Mouse (Mus musculus) cerebellum, adult (tissue): ENCODE measurements around the gene Rnf220.

Source experiments
- ATAC-seq: cut with Nextera tagmentation; 2 replicates; pipeline ENCODE4 v1.9.2; 2017; ENCODE audit warnings: mild to moderate bottlenecking, moderate library complexity, mixed read lengths; ENCODE audit not compliant: insufficient number of reproducible peaks, low FRiP score, low TSS enrichment

The Rnf220 gene

DNA sequence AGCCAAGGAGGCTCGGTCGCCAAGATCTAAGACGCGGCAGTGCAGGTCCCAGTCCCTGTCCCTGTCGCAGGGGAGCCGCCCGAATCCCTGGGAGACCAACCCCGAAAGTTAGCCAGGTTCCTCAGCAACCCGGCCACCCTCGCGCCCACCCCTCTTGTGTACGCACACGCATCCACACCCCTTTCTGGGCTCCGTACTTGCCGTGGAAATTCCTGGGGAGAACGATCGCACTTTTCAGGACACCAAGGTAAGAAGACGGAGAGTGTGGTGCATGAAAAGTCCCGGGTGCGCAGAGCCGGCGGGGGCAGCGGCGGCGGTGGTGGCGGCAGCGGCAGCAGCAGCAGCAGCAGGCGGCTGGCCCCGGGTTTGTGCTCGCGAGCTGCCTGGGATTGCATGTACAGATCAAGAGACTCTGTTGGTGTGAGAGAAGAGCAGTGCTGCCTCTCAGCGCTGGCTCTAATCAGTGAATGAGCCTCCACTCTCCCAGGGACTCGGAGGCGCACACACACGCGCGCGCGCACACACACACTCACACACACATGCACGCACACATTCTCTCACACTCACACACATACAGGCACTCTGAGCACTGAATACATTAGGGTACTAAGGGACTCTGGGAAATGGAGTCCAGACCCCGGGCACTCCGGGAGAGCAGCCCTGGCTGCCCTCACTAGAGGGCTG, at the start of gene Rnf220:
Gene Rnf220, minus strand, starts transcription at position 571 of the 684 bp plus-strand sequence.
- no peak for ATAC-seq

DNA sequence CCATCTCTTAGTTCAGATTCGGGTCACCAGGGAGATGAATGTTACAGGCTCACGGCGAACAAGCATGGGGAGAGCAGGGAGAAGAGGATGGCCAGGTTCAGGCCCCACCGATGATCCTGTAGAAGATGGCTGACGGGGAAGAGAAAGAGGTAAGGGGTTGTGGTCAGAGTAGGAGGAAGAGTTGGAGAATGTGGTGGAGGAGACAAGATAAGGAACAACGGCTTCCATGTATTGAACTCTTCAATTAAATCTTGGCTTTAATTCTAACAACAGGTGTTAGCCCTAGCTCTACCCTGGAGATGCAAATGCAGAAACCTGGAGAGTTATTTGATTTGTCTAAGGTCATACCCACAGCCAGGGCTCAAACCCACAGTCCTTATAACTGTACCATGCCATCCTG, 49.8 kb upstream of the Rnf220 start:
- no peak for ATAC-seq

GRCm38 (mm10) chr4:117545448-117545847, 48.6 kb upstream of the Rnf220 start:
- no peak for ATAC-seq

GRCm38 (mm10) chr4:117540571-117540970, 43.7 kb upstream of the Rnf220 start:
- ATAC-seq: no peak

DNA sequence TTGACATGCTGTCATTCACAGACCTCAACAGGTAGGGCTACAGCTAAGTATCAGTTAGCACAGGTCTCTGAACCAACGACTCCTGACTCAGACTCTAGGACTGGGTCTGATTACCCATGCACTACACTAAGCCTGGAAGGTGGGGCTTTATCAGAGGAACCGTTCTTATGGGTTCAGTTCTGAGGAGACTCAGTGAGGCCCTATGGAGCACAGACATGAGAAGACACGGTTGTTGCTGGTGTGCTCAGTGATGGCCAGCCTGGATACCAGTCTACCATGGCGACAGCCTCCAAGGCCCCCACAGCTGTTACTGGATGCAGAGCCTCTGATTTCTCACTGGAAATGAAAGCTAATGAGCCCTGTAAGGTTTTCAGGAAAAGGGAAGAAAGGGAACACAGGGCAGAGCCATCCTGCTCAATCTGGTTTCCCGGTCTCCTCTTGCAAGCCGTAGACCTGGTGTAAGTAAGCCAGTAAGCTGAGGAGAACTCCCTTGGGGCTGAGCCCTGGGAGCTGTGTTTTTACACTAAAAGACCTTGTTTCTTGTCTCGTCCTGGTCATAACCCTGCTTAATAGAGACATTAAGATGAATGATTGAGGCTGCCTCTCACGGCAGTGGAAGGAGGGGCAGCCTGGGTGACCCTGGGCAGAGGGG, 42.6 kb upstream of the Rnf220 start:
- no peak for ATAC-seq

- ATAC-seq: no peak
Observed at GRCm38 (mm10) chr4:117537002-117537401, 40.1 kb upstream of the Rnf220 start.

DNA sequence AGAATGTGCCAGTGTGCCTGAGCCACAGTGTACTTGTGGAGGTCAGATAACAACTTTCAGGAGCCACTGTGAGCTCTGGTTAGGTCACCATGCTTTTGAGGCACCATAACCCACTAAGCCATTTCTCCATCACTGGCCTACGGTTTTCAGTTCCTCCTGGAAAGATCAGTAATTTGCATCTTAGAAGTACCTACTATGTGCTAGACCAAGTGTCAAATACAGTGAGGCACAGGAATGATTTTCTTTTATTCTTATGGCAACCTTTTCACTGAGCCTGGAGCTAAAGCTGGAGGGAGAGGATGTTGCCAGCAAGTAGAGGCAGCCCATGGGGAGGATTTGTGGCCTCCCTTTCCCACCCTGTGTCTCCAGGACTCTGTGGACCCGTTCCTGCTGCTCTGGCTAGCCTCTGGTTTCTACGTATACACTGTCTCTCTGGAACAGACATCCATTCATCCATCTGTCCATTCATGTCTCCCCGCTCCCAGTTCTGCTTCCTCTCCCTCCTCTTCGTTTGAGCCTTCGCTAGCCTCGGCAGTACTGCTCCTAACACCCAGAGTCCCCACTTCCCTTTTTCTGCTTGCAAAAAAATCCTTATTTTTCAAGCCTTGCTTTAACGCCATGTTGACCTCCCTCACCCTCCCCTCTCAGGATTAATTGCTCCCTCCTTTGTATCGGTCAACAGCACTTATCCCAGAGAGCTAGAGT, 38.8 kb upstream of the Rnf220 start:
- ATAC-seq: no peak

- no peak for ATAC-seq
Observed at GRCm38 (mm10) chr4:117529843-117530242, 33.0 kb upstream of the Rnf220 start.

DNA sequence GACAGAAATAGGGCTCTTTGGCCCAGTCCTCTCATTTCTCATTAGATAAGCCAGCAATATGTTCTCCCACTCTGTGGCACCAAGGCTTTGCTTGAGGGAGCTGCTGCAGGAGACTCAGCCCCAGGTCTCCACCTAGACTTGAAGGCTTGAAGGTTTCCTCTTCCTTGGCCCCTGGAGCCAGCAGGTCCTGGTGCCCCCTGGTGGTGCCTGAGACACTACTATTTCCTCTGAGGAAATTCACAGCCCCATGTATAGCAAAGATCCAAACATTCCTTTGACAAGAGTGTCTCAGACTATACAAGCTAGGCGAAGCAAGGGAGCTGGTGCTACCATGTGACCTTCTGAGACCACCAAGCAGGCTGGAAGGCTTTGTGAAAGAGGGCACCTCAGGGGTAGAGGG, 31.1 kb upstream of the Rnf220 start:
- no peak for ATAC-seq

DNA sequence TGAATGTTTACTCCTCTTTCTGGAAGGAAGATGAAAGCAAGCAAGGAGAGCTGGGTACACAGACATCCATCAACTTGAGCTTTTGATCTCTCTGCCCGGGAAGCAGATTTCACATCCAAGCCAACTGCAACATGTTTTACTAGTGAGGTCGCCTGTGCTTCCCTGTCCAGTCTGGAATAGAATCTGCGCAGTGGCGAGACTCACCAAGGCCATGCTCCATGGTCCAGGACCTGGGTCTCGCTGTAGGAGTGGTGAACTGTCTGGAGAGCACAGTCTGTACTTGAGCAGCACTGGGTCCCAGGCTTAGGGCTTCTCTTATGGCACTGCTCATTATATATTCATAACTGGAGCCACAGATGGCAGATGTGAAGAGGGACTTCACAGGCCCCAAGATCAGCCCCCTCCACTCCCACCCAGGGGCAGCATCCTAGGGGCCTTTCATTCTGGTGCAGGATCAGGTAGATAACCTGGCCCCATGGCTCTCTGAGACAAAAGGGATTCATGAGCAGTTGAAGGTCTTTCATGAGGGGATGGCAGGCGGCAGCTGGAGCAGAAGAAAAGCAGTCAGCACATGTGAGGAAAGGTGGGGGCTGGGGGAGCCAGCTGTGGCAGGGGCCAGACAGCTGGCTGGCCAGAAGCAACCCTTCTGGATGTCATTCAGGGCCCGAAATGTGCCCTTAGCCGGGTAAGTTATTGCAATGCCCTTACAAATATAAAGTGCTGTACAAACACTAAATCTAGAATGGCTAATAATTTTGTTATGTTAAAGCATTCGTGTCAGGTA, 30.5 kb upstream of the Rnf220 start:
- ATAC-seq: no peak

DNA sequence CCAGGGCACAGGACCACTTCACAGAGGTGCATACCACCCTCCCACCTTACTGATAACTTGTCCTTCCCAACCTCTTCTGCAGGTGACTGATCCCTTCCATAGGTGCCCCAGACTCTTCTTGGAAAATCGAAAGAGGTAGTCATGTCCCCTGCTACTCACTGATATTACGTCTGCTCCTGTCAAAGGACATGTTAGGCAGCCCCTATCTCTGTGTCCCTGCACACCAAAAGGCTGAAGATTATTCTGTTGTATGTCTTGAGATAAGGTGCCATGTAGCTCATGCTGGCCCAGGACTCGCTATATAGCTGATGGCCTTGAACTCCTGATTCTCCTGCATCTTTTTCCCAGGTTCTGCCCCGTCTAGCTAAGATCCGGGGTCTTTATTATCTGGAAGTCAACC, 29.1 kb upstream of the Rnf220 start:
- no peak for ATAC-seq

DNA sequence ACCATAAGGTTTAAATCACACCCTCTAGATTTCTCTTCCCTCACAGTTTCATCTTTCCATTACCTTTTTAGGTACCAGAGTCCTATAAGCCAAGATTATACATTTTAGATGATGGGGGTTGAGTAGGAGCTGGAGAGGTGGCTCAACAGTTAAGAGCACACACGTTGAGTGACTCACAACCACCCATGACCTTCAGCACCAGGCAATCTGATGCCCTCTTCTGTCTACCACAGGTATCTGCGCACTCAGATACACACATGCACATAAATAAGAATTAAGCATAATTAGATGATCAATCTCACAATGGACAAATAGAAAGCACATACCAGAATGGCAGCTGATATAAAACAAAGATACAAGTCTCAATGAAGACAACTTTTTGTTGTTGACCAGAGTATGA, 24.5 kb upstream of the Rnf220 start:
- no peak for ATAC-seq

GRCm38 (mm10) chr4:117518246-117518645, 21.4 kb upstream of the Rnf220 start:
- no peak for ATAC-seq

DNA sequence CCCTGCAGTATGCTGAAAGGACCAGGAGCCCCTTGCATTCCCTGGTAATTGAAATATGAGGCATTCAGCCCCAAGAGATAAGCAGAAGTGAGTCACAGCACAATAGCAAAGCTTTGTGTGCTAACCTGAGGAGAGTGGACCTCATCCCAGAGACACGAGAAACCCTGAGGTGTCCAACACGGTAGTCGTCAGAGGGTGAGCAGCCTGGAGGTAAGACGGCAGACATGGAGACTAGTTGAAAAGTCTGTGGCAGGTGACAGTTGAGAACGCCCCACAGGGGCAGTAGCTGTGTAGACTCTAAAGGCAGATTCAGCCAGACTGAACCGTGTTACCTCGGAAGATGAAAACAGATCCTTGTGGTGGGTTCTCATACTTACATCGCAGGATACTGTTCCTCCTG, 2.2 kb upstream of the Rnf220 start:
- no peak for ATAC-seq

GRCm38 (mm10) chr4:117495869-117496401, 917 bp downstream of the Rnf220 start:
- no peak for ATAC-seq

GRCm38 (mm10) chr4:117494911-117495501, 1.8 kb downstream of the Rnf220 start:
- no peak for ATAC-seq

DNA sequence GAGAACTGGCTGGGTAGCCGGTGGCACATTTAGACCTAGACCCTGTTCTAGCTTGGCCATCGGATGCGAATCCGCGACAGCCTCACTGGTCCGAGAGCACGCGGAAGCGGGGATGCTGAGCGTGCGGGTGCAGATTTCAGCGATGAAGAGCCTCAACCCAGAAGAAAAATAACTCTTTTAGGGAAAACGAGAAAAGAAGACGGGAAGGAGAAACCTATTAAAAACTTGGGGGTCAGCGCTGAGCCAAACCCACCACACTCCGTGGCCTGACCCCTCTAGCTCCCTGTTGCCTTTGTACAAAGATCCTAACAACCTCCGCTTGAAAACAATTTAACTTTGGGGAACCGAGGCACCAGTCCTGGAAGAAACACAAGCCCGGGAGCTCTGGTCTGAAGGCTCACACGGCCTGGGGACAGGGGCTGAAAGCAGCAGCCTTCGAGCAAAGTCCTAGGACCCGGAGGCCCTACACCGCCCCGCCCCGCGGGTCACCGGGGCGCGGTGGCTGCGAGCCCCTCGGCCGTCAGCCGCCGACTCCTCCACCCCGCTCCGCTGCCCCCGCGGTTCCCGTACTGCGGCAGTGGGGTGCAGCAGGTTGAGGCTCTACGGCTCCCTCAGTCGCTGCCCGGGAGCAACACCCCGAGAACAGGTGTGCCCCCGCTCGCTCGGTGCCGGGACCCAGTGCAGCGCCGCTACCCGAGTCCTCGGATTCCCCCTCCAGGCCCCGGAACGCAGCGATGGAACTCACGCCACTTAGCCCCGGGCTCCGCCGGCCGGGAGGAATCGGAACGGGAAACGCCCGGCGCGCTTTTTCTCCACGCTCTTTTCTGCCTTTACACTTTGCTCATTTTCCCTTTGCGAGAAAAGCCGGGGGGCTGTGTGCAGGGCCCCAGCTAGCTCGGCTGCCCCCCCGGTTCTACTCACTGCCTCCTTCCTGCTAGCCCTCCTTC, 2.7 kb downstream of the Rnf220 start:
- no peak for ATAC-seq

GRCm38 (mm10) chr4:117493161-117493568, 3.7 kb downstream of the Rnf220 start:
- no peak for ATAC-seq

DNA sequence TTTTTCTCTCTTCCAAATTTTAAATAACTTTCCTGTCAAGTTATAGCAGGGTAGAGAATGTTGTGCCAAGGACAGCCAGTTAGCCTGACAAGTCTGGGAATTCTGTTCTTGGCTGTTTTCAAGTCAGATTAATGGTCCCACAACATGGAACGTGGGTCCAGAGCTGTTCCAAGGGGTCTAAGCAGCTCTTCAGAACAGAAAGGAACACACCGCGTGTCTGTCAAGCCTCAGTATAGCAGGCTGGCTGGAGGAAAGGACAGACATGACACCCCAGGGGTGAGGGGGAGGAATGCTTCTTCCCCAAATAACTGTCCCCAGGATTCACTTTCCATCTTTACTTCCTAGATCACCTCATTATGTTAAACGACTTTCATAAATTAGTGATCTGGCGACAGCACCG, 5.0 kb downstream of the Rnf220 start:
- ATAC-seq: no peak
